Mouse (Mus musculus) liver, embryonic 14 days (tissue): ENCODE measurements around the gene Obox8. TPM values are rescaled to one million over a fixed set of nuclear protein-coding genes. Genes with fewer than 3 reads are reported as not detected.

Source experiments
- polyA plus RNA-seq: library from polyadenylated mRNA; depleted of rRNA; stranded (reverse); fragments of >200 nt; gene quantifications from 2 replicates; pipeline ENCODE4 v1.2.3, GENCODE M21; 2012; rRNA removed

The Obox8 gene
- polyA plus RNA-seq: 0.02 TPM in 1 of 2 replicates, not detected in the other

DNA sequence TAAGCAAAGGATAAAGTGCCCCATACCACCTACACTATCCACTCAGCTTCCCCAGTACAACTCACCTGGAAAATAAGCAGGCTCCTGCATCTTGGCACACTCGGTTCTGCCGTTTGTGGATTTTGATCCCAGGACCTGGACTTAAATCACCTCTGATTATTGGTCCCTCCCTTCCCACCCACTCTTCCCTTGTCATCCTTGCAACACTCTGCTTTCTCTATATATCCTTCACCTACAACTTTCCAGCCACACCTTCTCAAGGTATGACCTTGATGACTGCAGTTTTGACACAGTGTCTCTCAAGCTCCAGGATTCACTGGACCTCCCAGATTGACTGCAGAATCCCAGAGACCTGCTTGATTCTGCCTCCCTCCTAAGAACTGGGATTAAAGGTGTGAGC lies at the start of gene Obox8:
TSS of gene Obox8 (minus strand) at position 101 of the 400 bp plus-strand sequence.

Other genes with a start within 250 kb of the Obox8 start
- gene Sult2a3, start 210.5 kb downstream of the Obox8 start, polyA plus RNA-seq: 0.07 and 0.16 TPM in 2 replicates
- gene Sult2a6, start 78.7 kb downstream of the Obox8 start, polyA plus RNA-seq: not detected in 2 replicates
- 1.7 and 1.9 TPM in 2 replicates for gene Sult2a8, start 113.2 kb upstream of the Obox8 start, polyA plus RNA-seq
- not detected in 2 replicates for gene Sult2a7, start 160.7 kb upstream of the Obox8 start, polyA plus RNA-seq
- 0.02 and 0.07 TPM in 2 replicates for gene Vmn1r90, start 229.9 kb upstream of the Obox8 start, polyA plus RNA-seq